Mouse (Mus musculus): ENCODE results near the gene Rnf183.

DNA sequence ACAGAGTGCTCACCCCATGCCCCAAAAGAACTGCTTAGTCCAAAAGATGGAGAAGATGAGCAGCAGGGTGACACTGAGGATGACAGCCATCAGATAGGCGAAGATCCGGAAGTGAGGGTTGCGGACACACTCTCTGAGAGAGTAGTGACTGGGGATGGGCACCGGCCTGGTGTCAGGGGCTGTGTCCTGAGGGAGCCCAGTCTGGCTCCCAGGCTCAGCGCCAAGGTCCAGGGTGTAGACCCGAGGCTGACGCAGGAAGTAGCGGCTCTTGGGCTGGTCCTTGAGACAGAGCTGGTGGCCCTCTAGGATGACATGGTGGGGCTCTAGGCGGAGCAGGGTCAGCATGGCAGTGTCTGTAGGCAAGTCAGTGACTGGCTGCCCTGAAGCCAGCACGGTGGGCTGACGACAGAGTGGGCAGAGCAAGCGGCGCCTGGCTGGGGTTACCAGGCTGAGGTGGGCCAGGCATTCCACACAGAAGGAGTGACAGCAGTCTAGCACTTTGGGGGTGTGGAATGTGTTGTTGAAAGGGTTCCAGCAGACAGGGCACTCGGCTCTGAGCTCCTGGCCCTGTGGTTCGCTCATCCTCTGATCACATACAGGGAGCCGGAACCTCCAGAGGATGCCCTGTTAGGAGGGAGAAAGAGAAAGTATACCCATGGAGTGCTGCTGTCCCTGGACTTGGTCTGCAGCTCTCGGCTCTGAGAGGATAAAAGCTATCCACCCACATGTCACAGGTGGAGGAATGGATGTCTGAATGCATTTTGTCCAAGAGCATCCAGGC is 6.9 kb downstream of the Rnf183 start:
- TF ChIP-seq POLR2A (IDR thresholded peaks at IDR 0.05; ENCODE audit: borderline replicate concordance, control insufficient read depth, low read depth, low read length) (no peak), CTCF (IDR thresholded peaks at IDR 0.05; ENCODE audit: control insufficient read depth, insufficient read depth, low read length) (no peak)

Measured in bone marrow, adult 2 months (tissue).